Mouse (Mus musculus) thymus, adult 18-20 months (tissue): ENCODE results near the gene Rnf20.
A peak's percentile ranks its signal among the peaks of the same experiment; 100 is the strongest.
"Not testable (repeated sequence)": the region's sequence is repeated elsewhere in the genome, so short reads cannot be mapped to it uniquely, and the experiment has no call there.

Experiments
- DNase-seq, 2 experiments: peaks; one replicate each; pipeline ENCODE4 v3.0.0; 2022; ENCODE audit warnings: mixed read lengths in 2 of 2

Gene Rnf20

GRCm38 (mm10) chr4:49631319-49632138 is at the start of gene Rnf20:
Gene Rnf20, plus strand, starts transcription at chr4:49632006.
- DNase-seq = peak; percentile 89 to 93

GRCm38 (mm10) chr4:49583965-49584831 is 47.6 kb upstream of the Rnf20 start:
- DNase-seq = no peak

GRCm38 (mm10) chr4:49585524-49586101 is 46.2 kb upstream of the Rnf20 start:
- DNase-seq = no peak

- no peak for DNase-seq
Measured at GRCm38 (mm10) chr4:49586811-49587210, 45.0 kb upstream of the Rnf20 start.

- no peak for DNase-seq
Measured at GRCm38 (mm10) chr4:49590152-49590551, 41.7 kb upstream of the Rnf20 start.

- no peak for DNase-seq
Measured at GRCm38 (mm10) chr4:49596846-49597182, 35.0 kb upstream of the Rnf20 start.

- DNase-seq = peak in 1 of 2 experiments; percentile 2
Measured at GRCm38 (mm10) chr4:49597183-49598100, 34.4 kb upstream of the Rnf20 start, which contains the start of gene Tmem246. Gene Tmem246, minus strand, starts transcription at chr4:49597876.

- DNase-seq = no peak
Measured at GRCm38 (mm10) chr4:49603161-49603560, 28.6 kb upstream of the Rnf20 start.

GRCm38 (mm10) chr4:49604016-49604546 is 27.7 kb upstream of the Rnf20 start:
- DNase-seq = no peak

GRCm38 (mm10) chr4:49604616-49605015 is 27.2 kb upstream of the Rnf20 start:
- no peak for DNase-seq

GRCm38 (mm10) chr4:49605459-49605858 is 26.3 kb upstream of the Rnf20 start:
- no peak for DNase-seq

GRCm38 (mm10) chr4:49616924-49617323 is 14.9 kb upstream of the Rnf20 start:
- no peak for DNase-seq

GRCm38 (mm10) chr4:49619861-49620260 is 11.9 kb upstream of the Rnf20 start:
- DNase-seq = not testable (repeated sequence)

GRCm38 (mm10) chr4:49622272-49622671 is 9.5 kb upstream of the Rnf20 start:
- no peak for DNase-seq

- DNase-seq = no peak
Measured at GRCm38 (mm10) chr4:49623916-49624315, 7.9 kb upstream of the Rnf20 start.

- not testable (repeated sequence) for DNase-seq
Measured at GRCm38 (mm10) chr4:49624969-49625368, 6.8 kb upstream of the Rnf20 start.

- peak; percentile 11 to 31 for DNase-seq
Measured at GRCm38 (mm10) chr4:49626973-49627372, 4.8 kb upstream of the Rnf20 start.

- no peak for DNase-seq
Measured at GRCm38 (mm10) chr4:49628941-49629340, 2.9 kb upstream of the Rnf20 start.

GRCm38 (mm10) chr4:49632139-49632481 is 304 bp downstream of the Rnf20 start:
- DNase-seq = no peak

- no peak for DNase-seq
Measured at GRCm38 (mm10) chr4:49637821-49638220, 6.0 kb downstream of the Rnf20 start.

GRCm38 (mm10) chr4:49639913-49640312 is 8.1 kb downstream of the Rnf20 start:
- DNase-seq = no peak

GRCm38 (mm10) chr4:49659421-49659820 is 27.6 kb downstream of the Rnf20 start:
- DNase-seq = no peak
